Mouse (Mus musculus): ENCODE data around the gene Ubox5.
A peak's percentile ranks its signal among the peaks of the same experiment; 100 is the strongest.

Ubox5 gene

DNA sequence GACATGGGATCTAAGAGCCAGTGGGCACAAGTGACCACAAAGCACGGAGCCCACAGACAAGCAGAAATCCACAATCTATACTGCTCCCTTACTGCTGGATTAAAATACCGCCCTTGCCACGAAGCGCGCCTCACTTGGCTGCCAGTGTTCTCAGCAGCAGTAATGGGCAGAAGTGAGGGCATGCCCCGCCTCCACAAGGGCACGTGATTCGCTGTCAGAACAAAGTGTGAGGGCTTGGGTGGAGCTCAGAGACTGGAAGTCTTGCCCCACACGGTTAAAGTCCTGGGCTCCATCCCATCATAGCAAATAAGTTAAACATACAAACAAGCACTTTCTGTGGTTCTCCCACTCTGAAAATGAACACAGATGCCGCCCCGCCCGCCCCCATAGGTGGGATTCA is 52.2 kb downstream of the Ubox5 start:
- peak; percentile 36 for DNase-seq (ENCODE audit: extremely low spot score, low spot score)

DNA sequence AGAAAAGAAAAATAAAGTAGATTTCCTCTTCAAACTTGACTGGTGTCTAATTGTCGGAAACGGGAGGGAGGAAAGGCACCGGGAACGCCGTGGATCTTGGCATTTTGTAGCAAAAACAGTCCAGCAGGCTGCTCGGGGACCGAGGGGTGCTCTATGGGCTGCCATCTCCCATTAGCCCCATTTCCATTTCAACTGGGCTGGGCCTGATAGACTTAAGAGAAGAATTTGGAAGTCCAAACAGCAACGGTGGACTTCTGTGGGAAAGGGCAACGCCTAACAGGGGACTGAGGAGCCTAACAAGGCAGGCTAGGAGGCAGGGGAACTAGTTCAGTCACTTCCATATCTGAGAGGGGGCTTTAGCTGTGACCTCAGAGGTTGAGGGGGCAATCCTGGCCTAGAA is 52.8 kb downstream of the Ubox5 start:
- no peak for DNase-seq (ENCODE audit: extremely low spot score, low spot score)

DNA sequence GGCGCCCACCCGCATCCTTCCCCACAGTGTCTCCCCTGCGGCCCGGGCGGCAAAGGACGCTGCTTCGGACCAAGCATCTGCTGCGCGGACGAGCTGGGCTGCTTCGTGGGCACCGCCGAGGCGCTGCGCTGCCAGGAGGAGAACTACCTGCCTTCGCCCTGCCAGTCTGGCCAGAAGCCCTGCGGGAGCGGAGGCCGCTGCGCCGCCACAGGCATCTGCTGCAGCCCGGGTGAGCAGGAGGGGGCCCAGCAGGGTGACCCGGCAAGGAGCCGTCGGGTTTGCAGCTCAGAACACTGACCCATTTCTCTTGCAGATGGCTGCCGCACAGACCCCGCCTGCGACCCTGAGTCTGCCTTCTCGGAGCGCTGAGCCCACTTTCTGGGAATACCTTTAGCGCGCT is 53.3 kb downstream of the Ubox5 start:
- peak; percentile 46 for DNase-seq (ENCODE audit: extremely low spot score, low spot score)

DNA sequence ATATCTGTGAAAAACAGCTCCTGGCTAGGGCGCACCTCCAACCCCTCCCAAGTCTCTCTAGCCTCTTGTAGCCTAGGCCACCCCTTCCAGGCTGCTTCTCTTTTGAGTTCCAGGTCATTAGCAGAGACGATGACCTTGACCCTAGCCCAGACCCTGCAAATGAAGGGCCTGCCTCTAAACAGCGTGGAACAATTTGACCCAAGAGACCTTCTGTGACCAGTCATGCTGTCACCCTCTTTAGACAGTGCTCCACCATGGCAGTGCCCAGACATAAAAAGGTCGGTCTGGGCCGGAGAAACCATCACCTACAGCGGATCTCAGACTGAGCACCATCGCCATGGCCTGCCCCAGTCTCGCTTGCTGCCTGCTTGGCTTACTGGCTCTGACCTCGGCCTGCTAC is 54.0 kb downstream of the Ubox5 start, which contains the start of gene Oxt:
Oxt (plus strand) TSS at position 301 of the 400 bp plus-strand sequence.
- peak; percentile 21 for DNase-seq (ENCODE audit: extremely low spot score, low spot score)

DNA sequence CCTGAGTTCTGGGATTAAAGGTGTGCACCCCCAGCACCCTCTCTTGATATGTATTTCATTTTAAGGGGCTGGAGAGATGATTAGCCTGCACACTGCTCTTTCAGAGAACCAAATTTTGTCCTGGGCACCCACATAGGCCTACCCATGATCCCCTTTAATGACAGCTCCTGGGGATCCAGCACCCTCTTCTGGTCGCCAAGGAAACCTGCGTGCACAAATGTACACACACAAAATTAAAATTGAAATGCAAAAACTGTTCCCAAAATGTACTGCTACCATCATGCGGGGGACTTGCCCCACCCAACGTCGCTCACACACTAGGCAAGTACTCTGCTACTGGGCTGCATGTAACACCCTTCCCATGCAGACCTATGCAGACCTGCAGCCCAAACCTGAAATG is 54.9 kb downstream of the Ubox5 start:
- no peak for DNase-seq (ENCODE audit: extremely low spot score, low spot score)

DNA sequence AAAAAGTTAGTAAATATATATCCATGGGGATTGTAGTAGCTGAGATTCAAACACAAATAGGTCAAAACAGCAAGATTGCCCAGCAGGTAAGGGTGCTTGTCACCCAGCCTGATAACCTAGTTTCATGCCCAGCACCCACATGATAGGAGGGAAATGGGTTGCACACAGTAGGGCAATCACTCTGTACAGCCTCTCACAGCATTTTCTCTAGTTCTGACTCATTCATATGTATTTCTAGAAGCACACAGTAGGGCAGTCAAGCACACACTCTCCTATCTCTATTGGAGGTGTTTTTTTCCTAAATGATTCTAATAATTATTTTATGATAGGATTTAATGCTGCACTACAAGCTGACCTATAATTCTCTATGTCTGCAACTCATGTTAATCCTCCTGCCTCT is 59.9 kb downstream of the Ubox5 start:
- DNase-seq (ENCODE audit: extremely low spot score, low spot score), result no peak

DNA sequence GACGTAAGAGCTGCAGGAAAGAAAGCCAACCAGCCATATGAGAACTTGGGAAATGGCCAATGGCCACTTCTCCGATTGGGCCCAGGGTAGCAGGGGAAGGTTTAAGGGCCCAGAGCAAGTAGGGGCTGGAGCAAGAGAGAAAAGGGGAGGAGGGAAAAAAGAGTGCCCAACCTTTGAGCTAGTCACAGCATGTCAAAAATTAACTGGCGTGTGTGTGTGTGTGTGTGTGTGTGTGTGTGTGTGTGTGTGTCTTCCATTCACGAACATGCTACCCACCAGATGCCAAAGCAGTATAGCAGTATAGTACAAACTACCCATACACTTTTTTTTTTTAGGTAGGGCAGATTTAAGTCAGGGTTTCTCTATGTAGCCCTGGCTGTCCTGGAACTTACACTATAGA is 60.9 kb downstream of the Ubox5 start:
- DNase-seq (ENCODE audit: extremely low spot score, low spot score), result no peak

DNA sequence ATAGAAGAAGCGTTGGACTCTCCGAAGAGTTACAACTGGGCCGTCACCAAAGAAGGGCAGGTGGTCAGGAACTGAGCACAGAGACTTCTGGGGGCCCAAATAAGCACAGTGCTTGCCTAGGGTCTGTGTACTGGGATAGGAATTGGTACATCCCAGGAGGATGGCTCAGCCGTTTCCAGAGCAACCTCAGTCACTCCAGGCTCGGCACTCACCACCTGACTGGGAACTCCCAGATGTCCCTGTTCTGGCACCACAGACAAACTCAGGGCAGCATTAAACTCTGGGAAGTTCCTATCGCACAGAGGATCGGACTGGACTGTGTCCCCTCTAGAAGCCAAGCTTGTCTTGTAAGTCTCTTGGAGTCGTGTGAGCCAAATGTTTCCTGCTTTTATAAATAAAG is 64.9 kb downstream of the Ubox5 start:
- DNase-seq (ENCODE audit: extremely low spot score, low spot score), result no peak

DNA sequence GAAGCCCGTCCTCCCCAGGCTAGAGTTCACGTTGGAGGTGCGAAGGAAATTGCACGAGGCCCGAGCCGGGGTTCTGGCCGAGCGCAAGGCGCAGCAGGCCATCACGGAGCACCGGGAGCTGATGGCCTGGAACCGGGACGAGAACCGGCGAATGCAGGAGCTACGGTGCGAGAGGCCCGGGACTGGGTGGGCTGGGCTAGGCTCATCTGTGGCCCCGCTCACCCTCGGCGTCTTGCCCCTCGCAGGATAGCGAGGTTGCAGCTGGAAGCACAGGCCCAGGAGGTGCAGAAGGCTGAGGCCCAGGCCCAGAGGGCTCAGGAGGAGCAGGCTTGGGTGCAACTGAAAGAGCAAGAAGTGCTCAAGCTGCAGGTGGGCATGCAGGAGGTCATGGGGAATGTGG is 65.8 kb downstream of the Ubox5 start:
- DNase-seq (ENCODE audit: extremely low spot score, low spot score), result no peak

DNA sequence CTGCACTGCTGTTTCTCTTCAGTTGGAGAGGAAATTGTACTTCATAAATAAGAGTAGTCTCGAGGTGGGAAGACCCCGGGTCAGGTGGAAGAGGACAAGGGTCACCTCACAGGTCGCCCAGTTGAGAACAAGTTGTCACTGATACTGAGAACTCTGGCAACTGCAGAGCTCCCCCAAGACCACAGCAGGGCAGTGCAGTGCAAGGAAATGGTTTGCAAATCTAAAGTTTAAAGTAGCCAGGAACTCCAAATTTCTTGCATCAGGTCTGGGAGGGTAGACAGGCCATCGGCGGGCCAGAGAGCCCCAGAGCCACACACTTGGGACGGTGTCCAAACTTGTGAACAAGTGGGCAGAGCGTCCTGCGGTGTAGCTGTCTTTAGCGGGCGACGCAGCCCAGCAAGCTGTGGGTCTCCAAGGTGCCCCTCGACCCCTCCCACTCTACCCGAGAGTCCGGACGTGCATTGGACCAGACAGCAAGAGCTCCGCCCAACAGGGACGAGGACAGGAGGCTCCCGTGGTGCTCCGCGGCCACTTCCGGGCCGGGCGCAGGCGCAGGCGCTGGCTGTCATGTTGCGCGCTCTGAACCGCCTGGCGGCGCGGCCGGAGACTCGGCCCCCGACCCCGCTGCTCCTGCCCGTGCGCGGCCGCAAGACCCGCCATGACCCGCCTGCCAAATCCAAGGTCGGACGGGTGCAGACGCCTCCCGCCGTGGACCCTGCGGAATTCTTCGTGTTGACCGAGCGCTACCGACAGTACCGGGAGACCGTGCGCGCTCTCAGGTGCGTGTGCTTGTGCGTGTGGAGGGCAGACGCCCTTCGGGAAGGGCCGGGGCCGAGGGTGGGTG is 66.4 kb downstream of the Ubox5 start, which contains the start of gene Mrps26:
Mrps26 (plus strand) TSS at position 531 of the 844 bp plus-strand sequence.
- peak; percentile 88 for DNase-seq (ENCODE audit: extremely low spot score, low spot score)

DNA sequence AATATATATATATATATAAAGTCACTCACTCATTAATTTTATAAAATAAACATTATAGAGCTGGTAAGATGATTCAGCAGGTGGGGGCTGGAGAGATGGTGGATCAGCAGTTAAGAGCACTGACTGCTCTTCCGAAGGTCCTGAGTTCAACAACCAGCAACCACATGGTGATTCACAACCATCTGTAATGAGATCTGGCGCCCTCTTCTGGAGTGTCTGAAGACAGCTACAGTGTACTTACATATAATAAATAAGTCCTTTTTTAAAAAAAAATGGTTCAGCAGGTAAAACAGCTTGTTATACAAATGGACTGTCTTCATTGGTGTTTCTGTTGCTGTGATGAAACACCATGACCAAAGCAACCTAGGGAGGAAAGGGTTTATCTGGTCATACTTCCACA is 71.8 kb downstream of the Ubox5 start:
- no peak for DNase-seq (ENCODE audit: extremely low spot score, low spot score)

DNA sequence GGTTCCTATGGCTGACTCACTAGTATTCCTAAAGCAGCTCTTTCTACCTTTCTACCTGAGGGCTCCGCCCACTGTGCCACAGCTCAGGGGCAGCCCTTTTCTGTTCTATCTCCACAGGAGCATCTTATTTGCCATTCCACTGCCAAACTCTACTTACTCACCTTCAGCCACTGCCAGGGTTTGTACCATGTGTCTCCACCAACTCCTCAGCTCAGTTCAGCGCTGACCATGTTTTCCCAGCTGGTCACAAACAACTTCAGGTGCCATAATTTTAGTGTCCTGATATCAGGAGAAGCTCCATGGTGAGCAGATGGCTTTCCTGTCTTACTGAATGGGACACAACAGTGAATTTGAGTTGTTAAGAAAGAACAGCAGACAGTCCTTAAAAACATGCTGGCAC is 72.4 kb downstream of the Ubox5 start:
- DNase-seq (ENCODE audit: extremely low spot score, low spot score), result no peak

DNA sequence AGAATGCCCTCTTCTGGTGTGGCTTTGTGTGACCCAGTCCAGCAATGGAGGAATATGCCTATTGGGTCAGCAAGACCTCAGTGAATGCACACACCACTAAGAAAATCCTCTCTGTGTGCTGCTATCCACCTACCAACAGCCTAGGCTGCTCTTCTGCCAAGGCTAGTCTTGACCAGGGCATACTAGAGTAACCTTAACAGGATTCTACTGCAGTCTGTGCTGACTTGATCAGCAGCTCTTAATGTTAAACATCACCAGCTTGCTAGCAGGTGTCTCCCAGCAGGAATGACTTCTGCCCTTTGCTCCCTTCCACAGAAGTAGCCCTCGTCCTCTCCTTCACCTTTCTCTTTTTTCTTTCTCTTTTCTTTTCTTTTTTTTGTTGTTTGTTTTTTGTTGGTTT is 73.5 kb downstream of the Ubox5 start:
- DNase-seq (ENCODE audit: extremely low spot score, low spot score), result no peak

DNA sequence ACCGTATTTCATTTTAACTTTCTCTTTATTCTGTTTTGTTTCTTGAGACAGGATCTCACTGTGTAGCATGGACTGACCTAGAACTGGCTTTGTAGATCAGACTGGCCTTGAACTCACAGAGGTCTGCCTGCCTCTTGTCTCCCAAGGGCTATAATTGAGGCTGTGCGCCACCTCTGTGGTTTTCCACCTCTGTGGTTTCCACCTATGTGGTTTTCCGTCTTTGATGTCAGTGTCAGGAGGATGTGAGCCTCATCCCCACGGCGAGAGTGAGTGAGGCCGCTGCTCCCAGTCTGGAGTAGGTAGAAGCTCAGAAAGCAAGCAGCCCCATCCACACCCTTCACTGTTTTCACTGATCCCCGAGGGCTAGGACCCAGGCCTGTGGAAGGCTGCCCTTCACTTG is 75.0 kb downstream of the Ubox5 start:
- DNase-seq (ENCODE audit: extremely low spot score, low spot score), result no peak

DNA sequence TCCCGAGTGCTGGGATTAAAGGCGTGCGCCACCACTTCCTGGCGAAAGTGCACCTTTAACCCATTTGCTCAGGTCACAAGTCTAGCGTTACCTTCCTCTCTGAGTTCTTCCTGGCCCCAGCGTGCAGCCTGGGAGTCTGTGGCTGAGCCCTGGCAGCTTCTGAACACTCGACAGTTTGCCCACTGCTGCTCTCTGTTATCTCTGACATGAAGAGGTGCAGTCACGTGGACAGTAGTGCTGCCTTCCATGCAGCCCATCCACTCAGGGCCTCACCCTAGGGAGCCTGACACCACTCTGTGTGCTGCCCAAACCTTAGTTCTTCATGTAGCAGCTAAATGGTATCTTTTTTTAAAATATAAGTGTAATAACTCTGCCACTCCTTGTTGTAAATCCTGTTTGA is 82.9 kb downstream of the Ubox5 start:
- DNase-seq (ENCODE audit: extremely low spot score, low spot score), result no peak

DNA sequence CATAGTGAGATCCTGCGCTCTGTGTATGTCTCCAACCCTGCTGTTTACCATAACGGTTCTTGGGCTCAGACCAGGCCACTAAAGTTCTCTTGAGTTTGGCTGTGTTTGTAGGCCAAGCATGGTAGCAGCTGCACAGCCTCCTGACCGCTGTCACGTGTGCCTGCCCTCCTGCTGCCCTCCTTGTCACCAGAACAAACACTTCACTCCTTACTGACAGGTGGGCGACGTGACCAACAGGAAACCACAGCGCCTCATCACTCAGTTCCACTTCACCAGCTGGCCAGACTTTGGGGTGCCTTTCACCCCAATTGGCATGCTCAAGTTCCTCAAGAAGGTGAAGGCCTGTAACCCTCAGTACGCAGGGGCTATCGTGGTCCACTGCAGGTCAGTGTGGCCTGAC is 89.6 kb downstream of the Ubox5 start:
- DNase-seq (ENCODE audit: extremely low spot score, low spot score), result no peak

Measured in neural tube, embryonic 10.5 days (tissue).